Mouse (Mus musculus): ENCODE results near the gene Klhl40. TPM values are rescaled to one million over a fixed set of nuclear protein-coding genes. Genes with fewer than 3 reads are reported as not detected.

Klhl40 gene
- polyA plus RNA-seq (2014; fragmentation: Nextera tagmentation; extraction: Ambion mirVana): 1.1 and 1.9 TPM in 2 replicates

- Histone ChIP-seq H3K4me3 (replicated peaks; ENCODE audit: low read depth, low read length) (peak within 1 kb of the TSS; percentile 32), H3K27me3 (ENCODE audit: control insufficient read depth, insufficient read depth, low read length) (peaks cover 23% of the 10 kb centered on the region), H3K9ac (replicated peaks; ENCODE audit: low read length) (no peak within 1 kb of the TSS), H3K4me1 (ENCODE audit: control insufficient read depth, insufficient read depth, low read length) (no peaks in the 10 kb centered on the region), H3K27ac (replicated peaks; ENCODE audit: low read depth, low read length) (no peak within 1 kb of the TSS), H3K36me3 (ENCODE audit: control insufficient read depth, insufficient read depth, low read length) (no peaks in the 10 kb centered on the region), H3K4me2 (ENCODE audit: low read length) (peak within 1 kb of the TSS; percentile 55), H3K9me3 (ENCODE audit: control insufficient read depth, low read length) (no peaks in the 10 kb centered on the region)
- ATAC-seq (ENCODE audit: low FRiP score, low TSS enrichment) (no peak), DNase-seq (no peak)
- WGBS: 19% methylated on average over 30 of the region's 30 CpGs
Measured at GRCm38 (mm10) chr9:121777484-121778065, at the start of gene Klhl40. TSS of gene Klhl40 (plus strand) at chr9:121777607.

GRCm38 (mm10) chr9:121740490-121740889 lies 36.9 kb upstream of the Klhl40 start:
- Histone ChIP-seq H3K4me1 (ENCODE audit: control insufficient read depth, insufficient read depth, low read length) (no peaks in the 10 kb centered on the region), H3K9me3 (ENCODE audit: control insufficient read depth, low read length) (no peaks in the 10 kb centered on the region), H3K4me2 (ENCODE audit: low read length) (no peak overlapping the region), H3K27me3 (ENCODE audit: control insufficient read depth, insufficient read depth, low read length) (no peaks in the 10 kb centered on the region), H3K9ac (replicated peaks; ENCODE audit: low read length) (no peak overlapping the region), H3K36me3 (ENCODE audit: control insufficient read depth, insufficient read depth, low read length) (peaks cover 58% of the 10 kb centered on the region), H3K27ac (replicated peaks; ENCODE audit: low read depth, low read length) (no peak overlapping the region), H3K4me3 (replicated peaks; ENCODE audit: low read depth, low read length) (no peak overlapping the region)
- ATAC-seq (ENCODE audit: low FRiP score, low TSS enrichment) (no peak), DNase-seq (no peak)
- 87% methylated on average over 6 of the region's 6 CpGs for WGBS

- Histone ChIP-seq H3K36me3 (ENCODE audit: control insufficient read depth, insufficient read depth, low read length) (peaks cover 64% of the 10 kb centered on the region), H3K27ac (replicated peaks; ENCODE audit: low read depth, low read length) (no peak overlapping the region), H3K9ac (replicated peaks; ENCODE audit: low read length) (no peak overlapping the region), H3K4me2 (ENCODE audit: low read length) (no peak overlapping the region), H3K4me3 (replicated peaks; ENCODE audit: low read depth, low read length) (no peak overlapping the region), H3K27me3 (ENCODE audit: control insufficient read depth, insufficient read depth, low read length) (no peaks in the 10 kb centered on the region), H3K4me1 (ENCODE audit: control insufficient read depth, insufficient read depth, low read length) (no peaks in the 10 kb centered on the region), H3K9me3 (ENCODE audit: control insufficient read depth, low read length) (no peaks in the 10 kb centered on the region)
- WGBS: 94% methylated on average over 3 of the region's 3 CpGs
- ATAC-seq (ENCODE audit: low FRiP score, low TSS enrichment): no peak
- no peak for DNase-seq
Measured at GRCm38 (mm10) chr9:121741168-121741567, 36.2 kb upstream of the Klhl40 start.

GRCm38 (mm10) chr9:121744051-121744450 lies 33.4 kb upstream of the Klhl40 start:
- Histone ChIP-seq H3K27ac (replicated peaks; ENCODE audit: low read depth, low read length) (no peak overlapping the region), H3K36me3 (ENCODE audit: control insufficient read depth, insufficient read depth, low read length) (peaks cover 84% of the 10 kb centered on the region), H3K4me2 (ENCODE audit: low read length) (no peak overlapping the region), H3K9ac (replicated peaks; ENCODE audit: low read length) (no peak overlapping the region), H3K4me1 (ENCODE audit: control insufficient read depth, insufficient read depth, low read length) (no peaks in the 10 kb centered on the region), H3K9me3 (ENCODE audit: control insufficient read depth, low read length) (no peaks in the 10 kb centered on the region), H3K27me3 (ENCODE audit: control insufficient read depth, insufficient read depth, low read length) (no peaks in the 10 kb centered on the region), H3K4me3 (replicated peaks; ENCODE audit: low read depth, low read length) (no peak overlapping the region)
- 94% methylated on average over 8 of the region's 8 CpGs for WGBS
- no peak for DNase-seq
- no peak for ATAC-seq (ENCODE audit: low FRiP score, low TSS enrichment)

- Histone ChIP-seq H3K4me2 (ENCODE audit: low read length) (no peak overlapping the region), H3K27me3 (ENCODE audit: control insufficient read depth, insufficient read depth, low read length) (no peaks in the 10 kb centered on the region), H3K9ac (replicated peaks; ENCODE audit: low read length) (no peak overlapping the region), H3K9me3 (ENCODE audit: control insufficient read depth, low read length) (no peaks in the 10 kb centered on the region), H3K36me3 (ENCODE audit: control insufficient read depth, insufficient read depth, low read length) (peaks cover 90% of the 10 kb centered on the region), H3K27ac (replicated peaks; ENCODE audit: low read depth, low read length) (no peak overlapping the region), H3K4me1 (ENCODE audit: control insufficient read depth, insufficient read depth, low read length) (no peaks in the 10 kb centered on the region), H3K4me3 (replicated peaks; ENCODE audit: low read depth, low read length) (no peak overlapping the region)
- DNase-seq (no peak), ATAC-seq (ENCODE audit: low FRiP score, low TSS enrichment) (no peak)
- WGBS: 97% methylated on average over 9 of the region's 9 CpGs
Measured at GRCm38 (mm10) chr9:121752774-121753173, 24.6 kb upstream of the Klhl40 start.

- Histone ChIP-seq H3K4me2 (ENCODE audit: low read length) (no peak overlapping the region), H3K4me3 (replicated peaks; ENCODE audit: low read depth, low read length) (no peak overlapping the region), H3K36me3 (ENCODE audit: control insufficient read depth, insufficient read depth, low read length) (peaks cover 71% of the 10 kb centered on the region), H3K27ac (replicated peaks; ENCODE audit: low read depth, low read length) (no peak overlapping the region), H3K9me3 (ENCODE audit: control insufficient read depth, low read length) (no peaks in the 10 kb centered on the region), H3K4me1 (ENCODE audit: control insufficient read depth, insufficient read depth, low read length) (peaks cover 8% of the 10 kb centered on the region; the same call in 1 of the 2 replicates), H3K9ac (replicated peaks; ENCODE audit: low read length) (no peak overlapping the region), H3K27me3 (ENCODE audit: control insufficient read depth, insufficient read depth, low read length) (no peaks in the 10 kb centered on the region)
- DNase-seq (no peak), ATAC-seq (ENCODE audit: low FRiP score, low TSS enrichment) (no peak)
- 92% methylated on average over 3 of the region's 3 CpGs for WGBS
Measured at GRCm38 (mm10) chr9:121754624-121755023, 22.8 kb upstream of the Klhl40 start.

GRCm38 (mm10) chr9:121756785-121757184 lies 20.6 kb upstream of the Klhl40 start:
- WGBS: 95% methylated on average over 3 of the region's 3 CpGs
- DNase-seq: no peak
- H3K9me3 ChIP-seq (ENCODE audit: control insufficient read depth, low read length): no peaks in the 10 kb centered on the region
- no peak overlapping the region for H3K4me3 ChIP-seq (replicated peaks; ENCODE audit: low read depth, low read length)
- no peaks in the 10 kb centered on the region for H3K27me3 ChIP-seq (ENCODE audit: control insufficient read depth, insufficient read depth, low read length)
- peaks cover 49% of the 10 kb centered on the region for H3K36me3 ChIP-seq (ENCODE audit: control insufficient read depth, insufficient read depth, low read length)
- peaks cover 16% of the 10 kb centered on the region for H3K4me1 ChIP-seq (ENCODE audit: control insufficient read depth, insufficient read depth, low read length)
- no peak for ATAC-seq (ENCODE audit: low FRiP score, low TSS enrichment)
- H3K9ac ChIP-seq (replicated peaks; ENCODE audit: low read length): no peak overlapping the region
- no peak overlapping the region for H3K4me2 ChIP-seq (ENCODE audit: low read length)
- H3K27ac ChIP-seq (replicated peaks; ENCODE audit: low read depth, low read length): no peak overlapping the region

- Histone ChIP-seq H3K27me3 (ENCODE audit: control insufficient read depth, insufficient read depth, low read length) (no peaks in the 10 kb centered on the region), H3K27ac (replicated peaks; ENCODE audit: low read depth, low read length) (no peak overlapping the region), H3K9me3 (ENCODE audit: control insufficient read depth, low read length) (no peaks in the 10 kb centered on the region), H3K4me1 (ENCODE audit: control insufficient read depth, insufficient read depth, low read length) (peaks cover 16% of the 10 kb centered on the region), H3K36me3 (ENCODE audit: control insufficient read depth, insufficient read depth, low read length) (peaks cover 44% of the 10 kb centered on the region), H3K4me3 (replicated peaks; ENCODE audit: low read depth, low read length) (no peak overlapping the region), H3K9ac (replicated peaks; ENCODE audit: low read length) (no peak overlapping the region), H3K4me2 (ENCODE audit: low read length) (no peak overlapping the region)
- WGBS: 68% methylated on average over 3 of the region's 3 CpGs
- ATAC-seq (ENCODE audit: low FRiP score, low TSS enrichment) (no peak), DNase-seq (no peak)
Measured at GRCm38 (mm10) chr9:121757432-121757831, 20.0 kb upstream of the Klhl40 start.

Measured in midbrain, embryonic 14.5 days (tissue).